Mouse (Mus musculus) CD8-positive naive resting alpha-beta T cell, adult 57 days (primary cell): ENCODE measurements around the gene Atp1b4. TPM values are rescaled to one million over a fixed set of nuclear protein-coding genes. Genes with fewer than 3 reads are reported as not detected.

Experiments
- total RNA-seq: library from RNA; stranded (reverse); gene quantifications from one replicate; pipeline ENCODE4 v1.2.4, GENCODE M21; 2023

Gene Atp1b4
- total RNA-seq: not detected

GRCm38 (mm10) chrX:38315884-38316283, at the start of gene Atp1b4:
Gene Atp1b4 (plus strand): TSS chrX:38316184.

Other genes starting within 250 kb of the Atp1b4 start
- not detected for gene Rhox10, start 249.7 kb upstream of the Atp1b4 start, total RNA-seq
- gene Rhox11, start 231.0 kb upstream of the Atp1b4 start, total RNA-seq: not detected
- not detected for gene Rhox12, start 205.3 kb upstream of the Atp1b4 start, total RNA-seq
- gene Rhox13, start 195.0 kb upstream of the Atp1b4 start, total RNA-seq: not detected
- gene Zbtb33, start 126.4 kb upstream of the Atp1b4 start, total RNA-seq: 30.3 TPM
- gene Tmem255a, start 63.7 kb upstream of the Atp1b4 start, total RNA-seq: not detected
- 32.5 TPM for gene Lamp2, start 140.3 kb downstream of the Atp1b4 start, total RNA-seq